Mouse (Mus musculus) midbrain, postnatal 0 days (tissue): ENCODE results near the gene Sun2. TPM values are rescaled to one million over a fixed set of nuclear protein-coding genes. Genes with fewer than 3 reads are reported as not detected.

Experiments used
- ATAC-seq: fragments of 200-750 bp; cut with Nextera tagmentation; 2 replicates; pipeline ENCODE4 v1.8.0; 2017; ENCODE audit warnings: moderate number of reproducible peaks, mild to moderate bottlenecking, moderate TSS enrichment, moderate library complexity; ENCODE audit not compliant: low FRiP score
- DNase-seq: peaks from one replicate; pipeline ENCODE4 v3.0.0-alpha.2; 2015; ENCODE audit warnings: low spot score
- H3K27ac ChIP-seq: fragments of 300-500 bp; sonication (generic); 2 replicates; pipeline ENCODE4 v1.5.1; 2014; ENCODE audit warnings: low read depth, mild to moderate bottlenecking, low read length, mixed read lengths
- H3K27me3 ChIP-seq: fragments of 300-500 bp; sonication (generic); 2 replicates; pipeline ENCODE4 v1.6.1; 2014; ENCODE audit warnings: low read length, control low read depth, mixed read lengths; ENCODE audit not compliant: insufficient read depth
- H3K36me3 ChIP-seq: fragments of 300-500 bp; sonication (generic); 2 replicates; pipeline ENCODE4 v1.6.1; 2014; ENCODE audit warnings: low read length, control low read depth, mixed read lengths; ENCODE audit not compliant: insufficient read depth
- H3K4me1 ChIP-seq: fragments of 300-500 bp; sonication (generic); 2 replicates; pipeline ENCODE4 v1.6.1; 2014; ENCODE audit warnings: mild to moderate bottlenecking, control low read depth, antibody characterized with exemption, low read length, mixed read lengths; ENCODE audit not compliant: insufficient read depth
- H3K4me2 ChIP-seq: fragments of 300-500 bp; sonication (generic); 2 replicates; pipeline ENCODE4 v1.6.1; 2014; ENCODE audit warnings: low read depth, mild to moderate bottlenecking, low read length, mixed read lengths; ENCODE audit not compliant: poor library complexity, severe bottlenecking
- H3K4me3 ChIP-seq: fragments of 300-500 bp; sonication (generic); 2 replicates; pipeline ENCODE4 v1.5.1; 2014; ENCODE audit warnings: low read depth, mild to moderate bottlenecking, low read length, moderate library complexity
- H3K9ac ChIP-seq: fragments of 300-500 bp; sonication (generic); replicated peaks from 2 replicates; pipeline ENCODE4 v1.6.1; 2014; ENCODE audit warnings: mild to moderate bottlenecking, low read length, moderate library complexity, mixed read lengths; ENCODE audit not compliant: poor library complexity, severe bottlenecking
- H3K9me3 ChIP-seq: fragments of 300-500 bp; sonication (generic); 2 replicates; pipeline ENCODE4 v1.6.1; 2016; ENCODE audit warnings: low read length, control low read depth
- CTCF ChIP-seq: IDR thresholded peaks from 2 replicates; pipeline ENCODE4 v1.5.1; 2016; ENCODE audit warnings: antibody characterized with exemption, mild to moderate bottlenecking
- WGBS: fragments of 180-500 bp; shearing (Covaris S2); extraction: QIAGEN DNeasy Blood & Tissue Kit; methylation state at CpG from one replicate; pipeline ENCODE4 v1.1.7; 2014; 5-methylcytosine and 5-hydroxymethylcytosine counted together
- polyA plus RNA-seq: library from polyadenylated mRNA; unstranded; fragments of >200 nt; fragmentation: Nextera tagmentation; extraction: Ambion mirVana; gene quantifications from 2 replicates; pipeline ENCODE4 v1.2.1, GENCODE M21; 2015
- total RNA-seq: library from RNA; depleted of rRNA; stranded (reverse); fragments of >200 nt; gene quantifications from 2 replicates; pipeline ENCODE4 v1.2.3, GENCODE M21; 2014

Gene Sun2
- total and polyA plus RNA-seq, 2 experiments from 2014 or later: 3.1 to 33.7 TPM

DNA sequence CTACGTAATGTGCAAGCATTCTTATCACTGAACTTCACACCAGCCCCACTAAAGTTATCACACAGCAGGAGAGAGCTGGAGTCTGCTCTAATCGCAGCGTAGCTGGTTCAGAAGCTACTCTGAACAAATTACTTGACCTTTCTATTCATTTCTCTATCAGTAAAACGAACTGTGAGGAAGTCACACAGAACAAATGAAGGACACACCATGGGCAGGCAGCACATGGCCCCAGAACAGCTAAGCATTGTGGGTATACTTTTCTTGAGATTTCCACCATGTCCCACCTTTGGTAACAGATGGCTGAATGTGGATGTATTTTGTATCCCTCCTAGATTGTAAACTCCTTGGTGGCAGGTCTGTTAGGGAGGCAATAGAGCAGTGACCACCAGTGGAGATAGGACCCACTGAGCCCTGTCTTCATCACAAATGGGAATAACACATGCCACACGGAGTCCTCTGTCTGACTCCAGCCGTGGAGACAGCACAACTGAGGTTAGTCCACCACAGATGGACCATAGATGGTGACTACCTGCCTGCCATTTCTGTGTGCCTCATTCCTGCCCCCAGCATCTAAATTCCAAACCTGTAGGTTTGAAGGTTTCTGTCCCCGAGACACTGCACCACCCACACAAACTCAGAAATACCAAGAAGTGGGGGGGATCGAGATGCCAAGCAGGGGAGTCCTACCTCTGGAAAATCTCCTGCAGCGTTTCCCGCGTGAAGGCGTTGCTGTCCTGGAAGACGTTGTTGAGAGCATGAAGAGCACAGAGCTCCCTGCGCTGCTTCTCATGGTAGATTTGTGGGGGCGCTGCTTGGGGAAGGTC lies 56.1 kb downstream of the Sun2 start:
- peak overlapping the region; percentile 85 for H3K9ac ChIP-seq
- peak overlapping the region; percentile 91 for H3K4me3 ChIP-seq
- no peak for DNase-seq
- no peak for TF ChIP-seq CTCF
- no peaks in the 10 kb centered on the region for H3K27me3 ChIP-seq
- H3K36me3 ChIP-seq: no peaks in the 10 kb centered on the region
- ATAC-seq: no peak
- no peak overlapping the region for H3K27ac ChIP-seq
- H3K4me2 ChIP-seq: peak overlapping the region; percentile 74
- H3K4me1 ChIP-seq: peaks cover 29% of the 10 kb centered on the region
- WGBS: 16% methylated on average over 15 of the region's 15 CpGs
- H3K9me3 ChIP-seq: no peaks in the 10 kb centered on the region

DNA sequence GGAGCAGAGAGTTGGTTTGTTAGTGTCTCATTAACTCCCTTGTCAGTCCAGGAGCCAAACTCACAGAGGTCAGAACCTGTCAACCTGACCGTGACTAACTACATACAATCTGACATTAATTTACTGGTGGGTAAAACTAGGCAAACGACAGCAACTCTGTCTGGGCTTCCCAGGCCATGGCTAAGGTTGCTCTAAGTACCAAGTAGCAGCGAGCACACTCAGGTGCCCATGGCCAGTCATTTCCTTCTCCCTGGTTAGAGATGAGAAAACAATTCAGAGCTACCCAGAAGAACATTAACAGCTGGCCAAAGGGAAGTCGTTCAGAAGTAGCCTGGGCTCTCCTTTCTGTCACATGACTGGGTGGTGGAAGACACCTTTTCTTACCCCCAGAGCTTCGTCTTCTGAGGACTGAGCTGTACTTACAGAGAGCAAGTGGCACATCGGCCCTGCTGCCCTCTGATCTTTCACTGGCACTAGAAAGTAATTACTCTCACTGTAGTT lies 57.1 kb downstream of the Sun2 start:
- no peak for ATAC-seq
- Histone ChIP-seq H3K9ac (peak overlapping the region; percentile 48; the same call in 1 of the 2 replicates), H3K27ac (no peak overlapping the region), H3K36me3 (no peaks in the 10 kb centered on the region), H3K9me3 (no peaks in the 10 kb centered on the region), H3K27me3 (no peaks in the 10 kb centered on the region), H3K4me3 (peak overlapping the region; percentile 91), H3K4me2 (peak overlapping the region; percentile 74), H3K4me1 (peaks cover 29% of the 10 kb centered on the region)
- 52% methylated on average over 6 of the region's 6 CpGs for WGBS
- no peak for TF ChIP-seq CTCF
- DNase-seq: no peak

DNA sequence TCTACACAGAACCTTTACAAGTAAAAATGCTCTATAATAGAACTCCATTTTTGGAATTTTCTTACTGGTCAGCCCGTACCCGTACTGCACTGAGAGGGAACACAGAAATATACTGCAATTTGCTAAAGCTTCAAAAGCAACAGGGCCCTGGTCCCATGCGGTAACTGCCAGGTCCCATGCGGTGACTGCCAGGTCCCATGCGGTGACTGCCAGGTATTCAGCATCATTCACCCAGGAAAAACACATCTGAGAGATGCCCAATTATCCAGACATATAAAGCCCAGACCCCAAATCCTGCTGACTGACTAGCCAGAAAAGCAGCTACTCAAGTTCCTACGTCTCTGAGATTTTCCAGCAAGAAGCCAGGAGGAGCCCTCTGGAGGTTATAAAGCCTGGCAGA lies 57.7 kb downstream of the Sun2 start:
- H3K9me3 ChIP-seq: no peaks in the 10 kb centered on the region
- WGBS: 76% methylated on average over 6 of the region's 6 CpGs
- TF ChIP-seq CTCF: no peak
- no peak overlapping the region for H3K27ac ChIP-seq
- peak overlapping the region; percentile 48; the same call in 1 of the 2 replicates for H3K9ac ChIP-seq
- peak overlapping the region; percentile 74 for H3K4me2 ChIP-seq
- DNase-seq: no peak
- peaks cover 29% of the 10 kb centered on the region for H3K4me1 ChIP-seq
- ATAC-seq: no peak
- peak overlapping the region; percentile 91 for H3K4me3 ChIP-seq
- no peaks in the 10 kb centered on the region for H3K36me3 ChIP-seq
- no peaks in the 10 kb centered on the region for H3K27me3 ChIP-seq

DNA sequence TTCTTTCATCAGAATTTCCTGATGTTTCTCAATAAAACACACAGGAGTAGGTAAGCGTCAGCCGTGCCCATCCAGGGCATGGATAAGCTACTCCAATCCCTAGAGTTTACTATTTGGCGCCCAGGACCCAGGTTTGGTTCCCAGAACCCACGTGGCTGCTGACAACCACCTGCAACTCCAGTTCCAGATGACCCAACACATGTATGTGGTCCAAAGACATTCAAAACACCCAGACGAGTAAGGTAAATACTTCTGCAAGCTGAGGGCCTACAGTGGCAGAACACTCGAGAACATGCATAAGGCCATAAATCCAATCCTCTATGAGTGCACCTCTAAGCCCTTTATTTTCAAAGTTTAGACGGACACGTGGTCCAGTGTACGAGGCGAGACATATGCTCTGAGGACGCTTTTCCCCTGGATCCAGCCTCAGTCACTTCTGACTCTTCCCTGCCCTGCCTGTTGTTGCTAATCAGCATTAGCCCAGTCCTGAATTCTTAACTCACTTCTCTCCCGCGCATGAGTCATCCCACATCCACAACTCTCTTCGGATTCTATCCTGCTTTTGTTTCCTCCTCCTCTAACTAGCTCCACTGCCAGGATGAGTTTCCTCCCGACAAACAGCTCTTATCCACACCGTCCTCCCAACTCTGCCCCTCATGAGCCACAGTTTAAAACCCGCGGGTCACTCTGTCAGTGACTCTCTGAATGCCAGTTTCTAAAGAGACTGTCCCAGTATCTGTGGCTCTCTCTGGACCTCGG lies 58.5 kb downstream of the Sun2 start:
- ATAC-seq: no peak
- Histone ChIP-seq H3K27ac (no peak overlapping the region), H3K9me3 (no peaks in the 10 kb centered on the region), H3K36me3 (no peaks in the 10 kb centered on the region), H3K4me1 (peaks cover 29% of the 10 kb centered on the region), H3K4me2 (peak overlapping the region; percentile 74), H3K27me3 (no peaks in the 10 kb centered on the region), H3K9ac (peak overlapping the region; percentile 36; the same call in 1 of the 2 replicates), H3K4me3 (peak overlapping the region; percentile 91)
- no peak for TF ChIP-seq CTCF
- 72% methylated on average over 19 of the region's 19 CpGs for WGBS
- DNase-seq: no peak

DNA sequence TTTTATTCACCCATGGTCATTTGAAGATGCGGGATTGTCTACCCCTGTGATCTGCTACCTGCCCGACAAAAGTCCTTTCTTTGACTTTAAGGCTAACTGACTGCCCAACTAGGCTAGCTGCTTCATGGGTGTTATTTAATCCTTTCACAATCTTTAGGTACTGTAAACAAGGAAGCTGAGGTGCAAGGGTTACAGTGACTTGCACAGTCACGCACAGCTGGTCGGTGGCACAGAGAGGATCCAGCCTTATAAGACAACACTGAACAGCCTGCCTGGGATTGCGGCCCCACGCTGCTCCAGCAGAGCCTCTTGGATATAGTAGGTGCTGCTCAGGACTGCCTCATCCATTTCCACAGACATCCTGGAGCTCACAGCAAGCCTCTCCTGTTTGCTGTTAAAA lies 59.2 kb downstream of the Sun2 start:
- Histone ChIP-seq H3K9ac (no peak overlapping the region), H3K4me2 (no peak overlapping the region)
- no peak for TF ChIP-seq CTCF

More for the DNA sequence above, 59.2 kb downstream of the Sun2 start:
- H3K4me1 ChIP-seq: peaks cover 29% of the 10 kb centered on the region
- ATAC-seq (no peak), DNase-seq (no peak)
- H3K36me3 ChIP-seq: no peaks in the 10 kb centered on the region
- H3K4me3 ChIP-seq: no peak overlapping the region
- H3K27me3 ChIP-seq: no peaks in the 10 kb centered on the region
- no peak overlapping the region for H3K27ac ChIP-seq
- no peaks in the 10 kb centered on the region for H3K9me3 ChIP-seq
- 88% methylated on average over 6 of the region's 6 CpGs for WGBS
